In genomic region chr6:24586885-24587284, GRCm38 (mm10) we compare ENCODE assay signal across 11 mouse cellular contexts. TPM values are rescaled to one million over a fixed set of nuclear protein-coding genes. Genes with fewer than 3 reads are reported as not detected.
A peak's percentile ranks its signal among the peaks of the same experiment; 100 is the strongest.
DNase-seq lines count a peak whose midpoint lies in the region; ATAC-seq lines count a peak whose summit lies in the region.
"Had no signal": no experiment of that assay in that cellular context is flagged by ENCODE, and none has a peak within 500 bp of the region (broad histone marks: within the 10 kb centered on the region; RNA-seq: fewer than 3 reads in every experiment).

No protein-coding gene starts in this region.

- H3K36me3 ChIP-seq in heart, embryonic 10.5 days, result no peaks in the 10 kb centered on the region
- H3K36me3 ChIP-seq: embryonic facial prominence, embryonic 13.5 days; G1E; liver, embryonic 13.5 days had no signal

- peak overlapping the region; percentile 80 for H3K27ac ChIP-seq in heart, embryonic 10.5 days
- H3K27ac ChIP-seq: embryonic facial prominence, embryonic 13.5 days; liver, embryonic 13.5 days had no signal

- ATAC-seq in megakaryocyte progenitor cell, adult 5-6 weeks (replicated peaks; ENCODE audit: poor library complexity), result no peak
- no peak for ATAC-seq in erythroblast, adult 5-6 weeks (replicated peaks; ENCODE audit: low FRiP score, poor library complexity, severe bottlenecking)

- H3K27me3 ChIP-seq in heart, embryonic 10.5 days (ENCODE audit: insufficient read depth, poor library complexity, severe bottlenecking), result no peaks in the 10 kb centered on the region
- H3K27me3 ChIP-seq: embryonic facial prominence, embryonic 13.5 days; liver, embryonic 13.5 days had no signal

- 11% methylated on average over 3 of the region's 3 CpGs for WGBS in heart, embryonic 10.5 days

- peaks cover 44% of the 10 kb centered on the region for H3K4me1 ChIP-seq in heart, embryonic 10.5 days
- H3K4me1 ChIP-seq: embryonic facial prominence, embryonic 13.5 days; liver, embryonic 13.5 days had no signal

- no peaks in the 10 kb centered on the region for H3K9me3 ChIP-seq in heart, embryonic 10.5 days
- H3K9me3 ChIP-seq: embryonic facial prominence, embryonic 13.5 days; G1E; liver, embryonic 13.5 days had no signal

- peak; percentile 80 for DNase-seq in gastrocnemius, adult 18-20 months (ENCODE audit: low spot score)
- DNase-seq in gastrocnemius, postnatal 4 days (ENCODE audit: low spot score in 2 of 2), result no peak
- peak; percentile 83 for DNase-seq in NIH3T3 (ENCODE audit: low read depth)
- DNase-seq in heart, embryonic 10.5 days (ENCODE audit: low spot score), result no peak
- peak; percentile 55 to 77 for DNase-seq in kidney, postnatal 36 days
- DNase-seq in layer of hippocampus, adult 9-10 months (ENCODE audit: low spot score), result no peak
- DNase-seq: liver, embryonic 13.5 days had no signal

- no peak overlapping the region for H3K4me3 ChIP-seq in heart, embryonic 10.5 days
- H3K4me3 ChIP-seq: embryonic facial prominence, embryonic 13.5 days; liver, embryonic 13.5 days had no signal

RNA-seq across cellular contexts. Expression of gene Lmod2, which starts 10.7 kb away (rescaled TPM):
- 100 to 1,000 TPM; 254 to 431 TPM for total RNA-seq in gastrocnemius, adult 18-20 months (2021)
- 100 to 1,000 TPM; 105 to 205 TPM for total RNA-seq in gastrocnemius, postnatal 4 days (2021)
- polyA plus RNA-seq in heart, embryonic 10.5 days (2016; fragmentation: Nextera tagmentation; extraction: Ambion mirVana), result 19.9 and 36.7 TPM in 2 replicates
- total RNA-seq in megakaryocyte progenitor cell, adult 5-6 weeks (2015), result not detected in 2 replicates
- total RNA-seq in megakaryocyte progenitor cell, adult 5-6 weeks (2017), result not detected in 2 replicates
- total RNA-seq in erythroblast, adult 5-6 weeks (2015; ENCODE audit: low replicate concordance), result not detected in 2 replicates
- not detected in 2 replicates for total RNA-seq in erythroblast, adult 5-6 weeks (2017; ENCODE audit: low replicate concordance)
- polyA plus RNA-seq: G1E had no signal

RNA-seq across cellular contexts. Expression of gene Asb15, which starts 58.9 kb away (rescaled TPM):
- total RNA-seq in gastrocnemius, adult 18-20 months (2021), result 10 to 100 TPM; 69.6 to 81.3 TPM
- total RNA-seq in gastrocnemius, postnatal 4 days (2021), result 1 to 10 TPM; 1.7 to 1.9 TPM
- polyA plus RNA-seq in heart, embryonic 10.5 days (2016; fragmentation: Nextera tagmentation; extraction: Ambion mirVana), result not detected in 2 replicates
- not detected in 2 replicates for total RNA-seq in megakaryocyte progenitor cell, adult 5-6 weeks (2015)
- not detected in 2 replicates for total RNA-seq in megakaryocyte progenitor cell, adult 5-6 weeks (2017)
- not detected in 2 replicates for total RNA-seq in erythroblast, adult 5-6 weeks (2015; ENCODE audit: low replicate concordance)
- not detected in 2 replicates for total RNA-seq in erythroblast, adult 5-6 weeks (2017; ENCODE audit: low replicate concordance)
- polyA plus RNA-seq: embryonic facial prominence, embryonic 13.5 days; G1E; liver, embryonic 13.5 days had no signal

RNA-seq across cellular contexts. Expression of gene Ndufa5, which starts 59.1 kb away (rescaled TPM):
- total RNA-seq in gastrocnemius, adult 18-20 months (2021), result 100 to 1,000 TPM; 639 to 641 TPM
- total RNA-seq in gastrocnemius, postnatal 4 days (2021), result 100 to 1,000 TPM; 385 to 429 TPM
- polyA plus RNA-seq in heart, embryonic 10.5 days (2016; fragmentation: Nextera tagmentation; extraction: Ambion mirVana), result 471 and 587 TPM in 2 replicates
- total RNA-seq in megakaryocyte progenitor cell, adult 5-6 weeks (2015), result 127 and 130 TPM in 2 replicates
- total RNA-seq in megakaryocyte progenitor cell, adult 5-6 weeks (2017), result 319 and 343 TPM in 2 replicates
- 14.0 and 24.2 TPM in 2 replicates for total RNA-seq in erythroblast, adult 5-6 weeks (2015; ENCODE audit: low replicate concordance)
- total RNA-seq in erythroblast, adult 5-6 weeks (2017; ENCODE audit: low replicate concordance), result 44.5 and 82.2 TPM in 2 replicates

Comparison
In these comparisons a context has a peak if more than half of its experiments do, and no peak if none do; other contexts are left out.
1. DNase-seq: peak in gastrocnemius, adult 18-20 months (single experiment), NIH3T3 (single experiment) and kidney, postnatal 36 days (2 of 2); none in gastrocnemius, postnatal 4 days (0 of 2), heart, embryonic 10.5 days (single experiment) and layer of hippocampus, adult 9-10 months (single experiment).
2. RNA of gene Asb15, which starts 58.9 kb away (total RNA-seq): 69.6 to 81.3 TPM in gastrocnemius, adult 18-20 months; 1.7 to 1.9 TPM in gastrocnemius, postnatal 4 days, not detected in megakaryocyte progenitor cell, adult 5-6 weeks and not detected in erythroblast, adult 5-6 weeks; every median in the first group is over 10 times any median in the second.
3. RNA of gene Lmod2, which starts 10.7 kb away (total RNA-seq): 254 to 431 TPM in gastrocnemius, adult 18-20 months and 105 to 205 TPM in gastrocnemius, postnatal 4 days; not detected in megakaryocyte progenitor cell, adult 5-6 weeks and not detected in erythroblast, adult 5-6 weeks; every median in the first group is over 100 times any median in the second.